Mouse (Mus musculus): Measurements from ENCODE around the gene Gm11992.

The Gm11992 gene

DNA sequence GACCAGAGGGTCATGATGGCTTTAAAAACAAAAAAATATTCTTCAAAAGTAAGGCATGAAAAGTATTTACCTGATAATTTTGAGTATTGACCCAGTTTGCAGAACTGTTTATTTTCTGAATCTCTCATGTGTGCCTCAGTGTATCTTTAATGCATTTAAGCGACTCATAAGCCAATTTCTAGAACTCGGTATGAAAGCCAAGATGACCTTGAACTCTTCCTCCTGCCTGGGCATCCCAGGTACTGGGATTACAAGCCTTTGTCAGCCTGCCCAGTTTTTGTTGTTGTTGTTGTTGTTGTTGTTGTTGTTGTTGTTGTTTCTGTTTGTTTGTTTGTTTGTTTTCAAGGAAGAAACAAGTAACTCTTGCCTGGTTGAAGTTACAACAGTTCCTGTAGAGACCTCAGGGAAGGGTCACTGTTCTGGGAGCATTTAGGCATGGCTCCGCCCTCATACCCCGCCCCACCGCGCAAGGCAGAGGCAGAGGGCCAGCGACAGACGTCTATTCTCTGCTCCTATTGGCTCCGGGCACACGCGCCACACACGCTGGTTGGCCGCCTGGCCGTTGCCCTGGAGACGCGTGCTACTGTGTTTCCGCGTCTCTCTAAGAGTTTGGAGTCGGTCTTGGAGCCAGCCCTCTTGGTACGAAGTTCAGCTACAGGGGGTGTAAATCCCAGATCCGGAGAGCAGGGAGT is at the start of gene Gm11992:
Gene Gm11992, plus strand, starts transcription at position 584 of the 692 bp plus-strand sequence.
- peak; percentile 95 for DNase-seq (ENCODE audit: low spot score)

DNA sequence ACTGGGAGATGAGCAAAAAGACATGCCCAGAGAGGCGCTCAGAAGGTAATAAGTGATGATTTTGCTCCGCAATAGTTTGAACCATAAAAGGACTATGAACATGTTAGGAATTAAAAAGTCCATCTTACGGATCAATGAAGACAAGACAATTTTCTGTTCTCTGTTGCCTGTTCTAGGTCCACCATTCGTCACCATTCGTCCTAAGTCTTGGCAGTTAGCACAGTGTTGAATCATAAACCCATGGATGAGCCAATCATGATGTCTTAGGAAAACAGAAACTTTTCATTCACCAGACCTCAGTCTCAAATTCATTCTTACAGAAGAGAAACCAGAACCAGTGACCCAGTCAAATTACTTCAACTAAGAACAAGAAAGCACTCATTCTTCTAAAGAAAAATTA is 39.6 kb upstream of the Gm11992 start:
- DNase-seq (ENCODE audit: low spot score): no peak

DNA sequence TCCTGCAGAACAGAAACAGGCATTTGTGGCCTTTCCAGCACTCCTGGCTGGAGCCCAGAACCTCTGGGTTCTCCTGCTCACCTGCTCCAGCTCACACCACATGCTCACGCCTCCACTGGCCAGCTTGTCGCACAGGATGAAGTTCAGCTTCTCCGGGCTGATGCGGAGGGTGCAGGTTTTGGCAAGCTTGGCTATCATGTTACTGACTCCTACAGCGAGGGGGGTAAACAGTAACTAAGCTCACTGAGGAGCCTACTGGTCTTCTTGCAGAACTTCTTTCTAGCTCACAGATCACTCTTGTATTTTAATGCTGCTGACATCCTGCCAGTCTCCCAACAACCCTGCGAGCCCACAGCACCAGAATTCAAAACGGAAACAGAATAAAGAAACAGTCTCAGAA is 38.0 kb upstream of the Gm11992 start:
- DNase-seq (ENCODE audit: low spot score): peak; percentile 74

DNA sequence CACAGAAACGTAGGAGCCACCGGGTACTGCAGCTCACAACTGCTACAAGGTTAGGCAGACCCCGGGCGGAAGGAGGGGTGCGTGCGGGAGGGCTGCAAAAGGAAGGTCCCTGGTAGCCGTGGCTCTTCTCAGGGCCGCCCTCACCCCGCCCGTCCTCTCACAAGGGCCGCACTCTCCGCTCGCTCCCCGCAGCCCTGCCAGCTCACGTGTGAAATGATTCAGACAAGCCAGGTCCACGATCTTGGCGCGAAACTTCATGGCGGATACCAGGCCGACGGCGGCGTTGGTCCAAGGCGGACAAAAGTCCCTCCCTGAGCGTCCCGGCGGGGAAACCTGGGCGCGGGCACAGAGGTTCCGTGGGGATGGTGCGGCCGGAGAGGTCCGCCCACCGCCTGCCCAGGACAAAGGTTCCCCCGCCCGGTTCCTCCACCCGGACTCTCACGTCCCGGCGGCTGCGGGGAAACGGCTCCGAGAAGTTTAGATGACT is 37.5 kb upstream of the Gm11992 start, which contains the start of gene Hus1:
Gene Hus1, minus strand, starts transcription at position 339 of the 487 bp plus-strand sequence.
- DNase-seq (ENCODE audit: low spot score): peak; percentile 91

DNA sequence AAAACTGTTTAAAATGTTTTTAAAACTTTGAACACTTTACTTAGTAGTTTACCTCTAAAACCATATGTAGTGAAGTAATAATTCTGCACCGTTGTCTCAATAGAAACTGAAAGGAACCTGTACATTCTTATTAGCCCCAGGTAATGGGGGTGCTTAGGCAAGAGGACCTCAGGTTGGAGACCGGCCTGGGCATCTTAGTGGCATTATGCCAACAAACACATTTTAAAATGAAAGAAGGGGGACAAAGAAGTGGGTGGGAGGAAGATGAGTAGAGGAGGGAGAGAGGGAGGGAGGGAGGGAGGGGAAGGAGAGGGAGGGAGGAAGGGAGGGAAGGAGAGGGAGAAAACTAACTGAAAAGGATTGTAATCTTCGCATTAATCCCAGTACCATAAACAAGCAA is 37.0 kb upstream of the Gm11992 start:
- DNase-seq (ENCODE audit: low spot score): peak; percentile 60

DNA sequence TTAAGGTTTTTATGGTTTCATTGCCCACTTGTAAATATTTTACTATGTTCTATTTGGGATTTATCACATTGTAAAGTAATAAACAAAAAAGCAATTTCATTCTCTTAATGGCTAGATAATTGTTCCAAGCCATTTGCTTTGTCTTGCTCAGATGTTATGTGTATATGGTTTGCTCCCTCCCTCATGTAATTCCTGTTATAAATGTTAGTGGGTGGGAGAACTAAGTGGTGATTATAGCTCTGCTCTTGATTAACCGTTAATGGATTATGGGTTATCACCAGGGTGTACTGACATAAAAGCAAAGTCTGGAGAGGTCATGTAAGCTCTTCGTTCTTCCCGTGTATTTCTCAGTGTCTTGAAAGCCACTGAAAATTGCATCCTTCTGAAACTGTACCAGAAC is 33.7 kb upstream of the Gm11992 start:
- no peak for DNase-seq (ENCODE audit: low spot score)

DNA sequence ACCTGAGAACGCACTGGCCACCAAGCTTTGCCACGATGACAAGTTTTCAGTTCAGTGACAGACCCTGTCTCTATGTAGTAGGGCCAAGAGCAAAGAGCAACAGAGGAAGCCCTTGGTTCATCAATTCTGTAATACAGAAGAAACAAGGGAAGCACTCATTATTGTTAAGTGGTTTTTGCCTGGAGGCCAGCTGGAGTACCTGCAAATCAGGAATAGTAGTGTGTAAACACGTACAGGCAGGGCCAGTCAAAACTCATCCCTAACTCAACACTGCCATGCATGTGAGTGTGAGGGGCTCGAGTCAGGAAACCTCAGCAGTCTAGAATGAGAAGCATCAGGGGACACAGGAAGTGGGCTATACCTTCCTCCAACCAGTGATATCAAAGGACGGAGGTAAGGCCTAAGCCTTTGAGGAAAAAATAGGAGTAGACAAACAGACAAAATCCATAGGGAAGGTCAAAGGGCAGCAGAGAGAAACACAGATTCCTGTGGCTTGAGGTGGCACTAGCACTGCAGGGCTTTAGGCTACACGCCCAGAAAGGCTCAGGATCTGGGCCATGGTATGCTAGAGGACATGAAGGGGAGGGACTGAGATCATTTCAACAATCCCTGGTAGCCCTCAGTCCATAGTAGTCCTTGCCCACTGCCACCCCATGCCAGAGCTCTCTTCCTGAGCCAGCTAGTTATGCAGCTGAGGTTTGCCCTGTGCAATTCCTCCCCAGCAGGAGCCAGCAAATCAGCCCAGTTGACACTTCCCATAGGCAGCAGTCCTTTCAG is 29.7 kb upstream of the Gm11992 start:
- DNase-seq (ENCODE audit: low spot score): no peak

DNA sequence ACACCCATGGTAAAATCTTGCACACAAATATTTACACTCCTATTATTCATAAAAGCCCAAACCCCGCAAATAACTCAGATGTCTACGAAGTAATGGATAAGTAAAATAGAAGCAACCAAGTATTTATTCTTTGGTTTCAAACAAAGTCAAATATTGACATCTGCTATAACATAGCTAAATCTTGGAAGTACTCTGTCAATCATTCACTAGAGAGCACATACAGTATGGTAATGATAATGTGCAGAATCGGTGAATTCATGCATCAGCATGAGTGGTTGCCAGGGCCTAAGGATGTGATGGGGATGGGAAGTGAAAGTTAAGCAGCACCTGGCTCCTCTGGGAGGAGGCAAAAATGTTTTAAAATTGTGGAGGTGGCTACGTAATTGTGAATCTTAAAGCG is 28.2 kb upstream of the Gm11992 start:
- DNase-seq (ENCODE audit: low spot score): no peak

DNA sequence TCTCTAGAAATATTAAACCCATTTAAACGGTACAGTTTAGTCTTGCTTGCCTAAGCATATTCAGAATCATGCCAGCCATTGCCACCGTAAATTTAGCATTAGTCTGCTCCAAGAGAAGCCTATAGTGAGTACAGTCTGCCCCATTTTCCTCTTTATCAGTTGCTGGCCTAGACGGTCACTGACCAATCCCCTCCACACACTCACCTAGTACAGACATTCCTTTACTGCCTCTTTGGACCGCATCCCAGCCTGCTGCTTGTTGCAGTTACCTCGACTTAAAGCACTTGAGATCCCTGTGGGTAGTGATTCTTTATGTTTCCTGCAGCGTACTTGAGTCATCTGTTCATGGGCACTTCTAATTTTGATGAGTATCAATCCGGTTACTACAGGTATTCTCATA is 23.6 kb upstream of the Gm11992 start:
- DNase-seq (ENCODE audit: low spot score): no peak

DNA sequence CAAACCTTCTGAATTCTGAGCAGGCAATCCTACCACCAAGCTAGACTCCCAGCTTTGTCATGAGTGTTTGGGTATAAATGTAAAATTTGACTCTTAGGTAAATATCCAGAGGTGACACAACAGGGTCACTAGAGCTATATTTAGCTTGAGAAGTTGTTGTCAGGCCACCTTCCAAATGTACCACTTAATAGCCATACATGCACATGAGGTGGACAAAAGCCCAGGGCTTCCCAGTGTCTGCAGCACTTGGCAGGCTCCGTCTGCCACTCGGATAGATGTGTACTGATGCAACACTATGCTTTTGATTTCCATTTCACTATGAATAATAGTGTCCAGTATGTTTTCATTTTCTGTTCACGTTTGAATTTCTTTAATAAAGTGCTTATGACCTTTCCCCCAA is 23.2 kb upstream of the Gm11992 start:
- DNase-seq (ENCODE audit: low spot score): no peak

DNA sequence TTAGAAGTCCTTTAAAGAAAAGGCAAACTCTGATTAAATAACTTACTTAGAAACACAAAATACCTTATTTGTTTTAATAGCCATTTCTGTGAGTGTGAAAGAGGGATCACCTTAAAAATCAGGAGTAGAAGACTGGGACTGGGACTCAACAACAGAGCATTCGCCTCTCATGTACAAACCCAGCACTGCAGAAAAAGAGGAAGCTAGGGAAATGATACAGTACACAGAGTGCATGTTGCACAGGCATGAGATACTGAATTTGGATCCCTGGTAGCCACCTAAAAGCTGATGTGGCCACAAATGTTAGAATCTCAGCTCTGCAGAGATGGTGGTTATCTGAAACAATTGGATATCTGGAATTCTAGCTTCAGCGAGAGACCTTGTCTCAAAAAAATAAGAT is 16.9 kb upstream of the Gm11992 start:
- DNase-seq (ENCODE audit: low spot score): no peak

DNA sequence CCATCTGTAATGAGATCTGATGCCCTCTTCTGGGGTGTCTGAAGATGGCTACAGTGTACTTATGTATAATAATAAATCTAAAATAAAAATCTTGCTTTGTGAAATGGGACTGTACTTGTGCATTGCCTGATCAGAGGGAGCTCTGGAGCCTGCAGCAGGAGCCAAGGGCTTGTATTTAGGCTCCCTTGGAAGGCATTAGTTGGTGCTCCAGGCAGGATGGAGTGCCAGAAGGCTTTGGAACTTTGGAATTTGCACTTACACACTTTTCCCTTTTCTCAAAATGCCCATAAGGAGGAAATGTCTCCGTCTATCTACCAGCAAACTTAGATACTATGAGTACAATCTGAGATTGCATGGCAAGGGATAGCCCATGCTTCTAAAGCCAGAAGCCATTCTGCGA is 1.8 kb upstream of the Gm11992 start:
- DNase-seq (ENCODE audit: low spot score): no peak

DNA sequence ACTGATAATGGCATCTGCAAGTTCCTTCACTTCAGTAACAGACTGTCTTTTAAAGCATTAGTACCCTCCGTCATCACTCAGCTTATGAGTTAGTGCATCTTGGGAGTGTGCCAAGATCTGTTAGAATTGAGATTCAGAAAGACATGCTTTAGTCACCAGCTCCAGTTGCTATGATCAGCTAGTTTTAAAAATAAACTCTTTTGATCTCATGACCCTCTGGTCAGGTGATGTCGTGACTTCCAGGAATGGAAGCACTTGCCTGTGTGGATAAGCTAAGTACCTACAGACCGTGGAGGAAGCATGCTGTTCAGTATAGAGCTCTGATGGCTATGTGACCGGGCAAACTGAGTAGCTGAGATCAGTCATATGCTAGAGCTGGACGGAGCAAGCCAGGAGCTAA is 1.4 kb upstream of the Gm11992 start:
- DNase-seq (ENCODE audit: low spot score): no peak

DNA sequence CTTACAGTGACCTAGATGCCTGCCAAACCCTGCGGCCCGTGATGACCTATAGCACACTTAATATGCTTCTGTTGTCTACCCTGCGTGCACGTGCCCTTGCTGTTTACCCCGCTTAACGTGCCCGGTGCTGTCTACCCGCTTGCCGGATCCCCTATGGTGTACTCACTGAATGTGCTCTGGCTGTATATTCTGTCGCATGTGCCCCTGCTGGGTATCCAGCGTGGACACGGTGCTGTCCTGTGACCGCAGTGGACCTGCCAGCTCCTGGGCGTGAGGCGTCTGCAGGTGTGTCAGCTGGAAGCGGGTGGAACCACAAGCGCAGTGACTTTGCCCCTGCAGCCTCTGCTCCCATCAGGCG is 288 bp downstream of the Gm11992 start, which contains the start of gene Sun3:
Gene Sun3, minus strand, starts transcription at position 289 of the 358 bp plus-strand sequence.
- no peak for DNase-seq (ENCODE audit: low spot score)

DNA sequence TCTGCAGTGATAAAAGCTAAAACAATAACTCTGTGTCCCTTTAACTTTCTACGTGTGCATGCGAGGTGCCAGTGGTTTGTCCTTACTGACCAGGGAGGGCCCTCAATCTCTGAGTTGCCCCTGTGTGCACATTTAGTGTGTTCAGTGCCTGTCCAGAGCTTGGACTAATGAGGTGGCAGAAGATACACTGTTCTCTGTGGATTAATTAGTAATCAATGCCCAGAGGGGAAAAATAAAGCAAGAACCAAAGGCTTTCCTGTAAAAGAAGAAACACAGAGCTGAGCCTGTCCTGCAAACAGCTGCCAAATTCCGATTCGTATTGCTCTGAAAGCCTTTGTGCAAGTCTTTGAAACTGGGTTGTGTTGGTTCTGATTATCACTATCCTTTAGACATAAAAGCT is 1.8 kb downstream of the Gm11992 start:
- no peak for DNase-seq (ENCODE audit: low spot score)

DNA sequence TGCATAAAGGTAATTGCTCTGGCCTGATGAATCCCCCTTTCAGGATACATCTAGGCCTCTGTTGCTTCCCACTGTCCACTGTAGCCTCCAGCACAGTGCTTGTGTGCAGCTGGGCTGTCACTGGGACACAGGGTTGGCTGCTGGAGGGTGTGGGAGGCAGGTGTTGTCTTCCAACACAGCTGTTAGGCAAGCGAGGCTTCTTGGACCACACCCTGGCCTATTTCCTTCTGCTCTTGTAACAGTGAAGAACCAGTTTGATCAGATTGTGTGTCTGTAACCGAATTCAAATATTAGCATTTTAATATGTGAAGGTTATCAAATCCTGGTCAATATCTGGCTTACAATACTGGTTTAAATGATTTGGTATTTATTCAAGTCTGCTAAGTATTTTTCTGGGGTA is 3.5 kb downstream of the Gm11992 start:
- DNase-seq (ENCODE audit: low spot score): no peak

DNA sequence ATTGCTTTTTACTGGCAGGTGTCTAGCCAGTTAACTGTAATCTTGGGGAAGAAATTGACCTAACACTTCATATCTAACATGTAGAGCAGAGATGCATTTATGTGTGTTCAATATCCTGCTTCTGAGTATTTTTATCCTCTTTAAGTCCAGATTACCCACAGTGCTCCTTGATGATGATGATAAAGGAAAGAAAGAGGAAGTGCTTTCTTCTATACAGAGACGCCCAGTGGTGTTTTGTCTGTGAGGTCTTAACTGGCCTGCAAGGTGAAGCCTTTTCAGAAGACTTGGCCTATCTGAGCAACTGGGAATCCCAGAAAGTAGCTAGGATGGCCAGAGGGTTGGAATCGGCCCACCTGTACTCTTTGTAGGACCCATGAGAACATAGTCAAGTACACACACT is 8.5 kb downstream of the Gm11992 start:
- no peak for DNase-seq (ENCODE audit: low spot score)

DNA sequence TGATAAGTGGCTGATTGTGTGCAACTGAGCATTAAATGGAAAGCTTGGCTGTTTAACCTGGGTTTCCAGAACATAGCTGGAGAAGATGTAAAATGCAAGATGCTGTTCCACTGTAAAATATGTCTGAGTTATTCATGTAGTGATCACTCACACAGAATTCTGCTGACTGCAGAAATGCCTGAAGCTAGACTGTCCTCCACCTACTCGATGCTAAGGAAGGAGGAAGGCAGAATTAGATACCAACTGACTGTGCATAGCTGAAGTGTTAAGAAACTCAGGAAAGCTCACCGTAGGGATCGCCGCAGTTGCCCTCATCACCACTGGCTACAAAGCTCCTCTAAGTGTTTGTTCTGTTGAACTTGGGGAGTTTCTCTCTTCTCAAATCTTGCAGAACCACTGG is 9.3 kb downstream of the Gm11992 start:
- no peak for DNase-seq (ENCODE audit: low spot score)

DNA sequence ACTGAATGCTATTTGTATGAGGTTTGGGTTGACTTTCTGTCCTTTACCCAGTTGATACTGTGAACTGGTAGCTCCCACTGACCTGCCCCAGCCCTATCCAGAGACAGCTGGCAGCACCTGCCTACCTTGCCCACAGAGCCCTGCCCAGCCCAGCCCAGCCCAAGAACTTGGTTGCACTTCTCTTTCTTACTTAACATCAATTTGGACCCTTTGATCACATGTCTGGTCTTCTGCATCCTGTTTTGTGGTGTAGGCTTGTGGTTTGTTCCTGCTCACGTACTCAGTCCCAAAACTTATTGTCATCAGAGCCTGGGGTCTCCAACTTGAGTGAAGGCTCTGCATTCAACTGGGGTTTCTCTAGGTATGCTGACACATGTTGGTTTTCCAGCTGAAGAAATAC is 11.6 kb downstream of the Gm11992 start:
- DNase-seq (ENCODE audit: low spot score): no peak

DNA sequence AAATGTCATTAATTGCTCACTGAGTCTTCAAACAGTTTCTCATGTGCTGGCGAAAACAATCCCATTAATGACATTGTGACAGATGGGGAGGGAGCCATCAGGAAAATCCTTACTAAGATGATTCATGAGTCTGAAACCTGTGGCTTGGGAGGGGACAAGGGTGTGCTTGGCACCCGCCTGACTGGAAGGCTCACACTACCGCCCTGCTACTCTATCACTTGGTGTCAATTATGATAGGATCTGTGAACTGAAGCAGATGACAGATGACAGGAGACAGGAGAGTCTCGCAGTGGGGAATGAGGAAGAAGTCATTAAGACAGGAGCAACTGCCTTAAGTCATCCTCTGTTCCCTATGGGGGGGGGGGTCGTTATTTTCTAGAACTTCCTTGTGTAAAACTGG is 12.1 kb downstream of the Gm11992 start:
- DNase-seq (ENCODE audit: low spot score): no peak

DNA sequence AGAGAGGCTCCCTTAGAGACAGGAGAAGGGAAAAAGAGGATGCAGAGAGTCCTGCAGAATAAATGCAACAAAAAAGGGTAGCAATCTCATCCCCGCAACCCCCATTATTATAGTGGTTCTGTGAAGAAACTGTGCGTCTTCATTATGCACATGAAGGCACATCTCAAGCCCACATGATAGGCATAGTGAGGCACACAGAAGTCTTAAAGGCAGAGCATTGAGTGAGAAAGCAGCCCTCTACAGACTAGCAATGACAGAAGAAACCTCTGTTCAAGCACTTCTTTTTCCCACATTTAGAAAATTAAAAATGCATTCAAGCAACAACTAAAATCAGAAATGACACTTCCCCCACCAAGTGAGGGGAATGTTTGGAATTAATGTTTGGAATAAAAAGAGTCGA is 28.1 kb downstream of the Gm11992 start:
- no peak for DNase-seq (ENCODE audit: low spot score)

DNA sequence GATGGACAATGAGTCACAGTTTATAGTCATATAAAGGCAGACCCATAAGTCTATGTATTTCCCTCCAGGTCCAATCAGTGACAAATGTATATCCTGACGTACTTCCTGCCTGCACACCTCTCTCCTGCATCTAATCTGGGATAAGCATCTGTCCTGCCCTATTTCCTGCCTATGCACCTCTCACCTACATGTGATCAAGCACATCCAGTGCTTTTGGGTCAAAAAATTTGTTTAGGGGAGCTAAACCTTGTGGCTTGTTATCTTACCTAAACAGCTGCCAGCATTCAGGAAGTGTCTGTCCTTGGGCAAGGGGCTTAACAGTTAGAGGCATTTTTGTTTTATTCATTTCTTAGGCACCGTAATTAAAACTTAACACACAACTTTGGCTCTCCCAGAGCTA is 64.8 kb downstream of the Gm11992 start:
- DNase-seq (ENCODE audit: low spot score): no peak

DNA sequence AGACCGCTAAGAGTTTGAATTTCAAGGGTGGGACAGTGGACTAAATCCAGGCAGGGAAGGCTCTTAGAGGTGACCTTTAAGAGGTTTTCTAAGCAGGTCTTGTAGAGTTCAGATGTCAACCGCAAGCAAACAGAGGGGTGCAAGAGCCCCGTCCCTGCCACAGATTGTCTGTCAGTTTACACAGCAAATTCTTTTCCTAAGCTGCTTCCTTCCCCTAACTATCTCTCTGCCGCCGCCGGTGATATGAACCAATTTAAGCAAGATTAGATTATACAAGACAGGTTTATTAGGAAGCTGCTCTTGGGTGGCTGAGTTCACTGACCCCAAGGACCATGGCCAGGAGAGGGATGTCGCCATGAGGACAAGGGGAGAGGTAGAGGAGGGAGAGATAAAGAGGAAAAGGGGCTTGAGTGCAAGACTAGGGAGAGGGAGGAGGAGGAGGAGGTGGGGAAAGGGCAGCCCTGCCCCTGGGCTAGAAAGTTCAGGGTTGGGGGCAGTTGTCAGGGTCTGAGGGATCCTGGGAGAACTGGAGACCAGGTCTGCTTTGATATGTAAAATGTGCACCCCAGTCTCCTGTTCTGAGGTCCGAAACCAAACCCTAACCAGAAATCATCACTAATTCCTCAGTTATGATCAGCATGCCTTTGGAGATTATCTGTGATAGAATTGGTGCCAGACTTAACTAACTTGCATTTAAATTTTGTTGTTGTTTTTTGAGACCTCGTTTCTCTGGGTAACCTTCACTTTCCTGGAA is 67.2 kb downstream of the Gm11992 start:
- peak; percentile 21 for DNase-seq (ENCODE audit: low spot score)
